Mouse (Mus musculus) urinary bladder, postnatal 4 days (tissue): ENCODE measurements around the gene Gm49358.

Experiments used
- DNase-seq, 2 experiments: peaks; one replicate each; pipeline ENCODE4 v3.0.0; 2021 to 2022; ENCODE audit warnings: low spot score in 2 of 2

The Gm49358 gene

GRCm38 (mm10) chr10:86872591-86872990 lies 108.8 kb downstream of the Gm49358 start:
- DNase-seq: no peak

GRCm38 (mm10) chr10:86878721-86879120 lies 114.9 kb downstream of the Gm49358 start:
- DNase-seq: no peak

GRCm38 (mm10) chr10:86880071-86880806 lies 116.5 kb downstream of the Gm49358 start:
- DNase-seq: no peak

GRCm38 (mm10) chr10:86881448-86881847 lies 117.7 kb downstream of the Gm49358 start:
- DNase-seq: no peak
